Mouse (Mus musculus) megakaryocyte-erythroid progenitor cell, adult 5-6 weeks (primary cell): ENCODE data around the gene Slc2a9. TPM values are rescaled to one million over a fixed set of nuclear protein-coding genes. Genes with fewer than 3 reads are reported as not detected.
A peak's percentile ranks its signal among the peaks of the same experiment; 100 is the strongest.

Experiments
- ATAC-seq: replicated peaks from 2 replicates; pipeline ENCODE4 v1.8.0; 2016; ENCODE audit warnings: mild to moderate bottlenecking, inconsistent platforms; ENCODE audit not compliant: severe bottlenecking, poor library complexity, low FRiP score, low TSS enrichment
- total RNA-seq, 2 experiments: library from RNA; stranded (forward) in 1 of 2; stranded (reverse) in 1 of 2; fragments of 200-1000, 215-1000 nt in 1 of 2; fragments of >200 nt in 1 of 2; fragmentation: Nextera tagmentation in 1 of 2; gene quantifications; 2 replicates each; pipeline ENCODE4 v1.2.3; 2014 to 2017

Slc2a9 gene
- total RNA-seq, 2 experiments from 2014 or later, result 1.8 to 4.6 TPM

DNA sequence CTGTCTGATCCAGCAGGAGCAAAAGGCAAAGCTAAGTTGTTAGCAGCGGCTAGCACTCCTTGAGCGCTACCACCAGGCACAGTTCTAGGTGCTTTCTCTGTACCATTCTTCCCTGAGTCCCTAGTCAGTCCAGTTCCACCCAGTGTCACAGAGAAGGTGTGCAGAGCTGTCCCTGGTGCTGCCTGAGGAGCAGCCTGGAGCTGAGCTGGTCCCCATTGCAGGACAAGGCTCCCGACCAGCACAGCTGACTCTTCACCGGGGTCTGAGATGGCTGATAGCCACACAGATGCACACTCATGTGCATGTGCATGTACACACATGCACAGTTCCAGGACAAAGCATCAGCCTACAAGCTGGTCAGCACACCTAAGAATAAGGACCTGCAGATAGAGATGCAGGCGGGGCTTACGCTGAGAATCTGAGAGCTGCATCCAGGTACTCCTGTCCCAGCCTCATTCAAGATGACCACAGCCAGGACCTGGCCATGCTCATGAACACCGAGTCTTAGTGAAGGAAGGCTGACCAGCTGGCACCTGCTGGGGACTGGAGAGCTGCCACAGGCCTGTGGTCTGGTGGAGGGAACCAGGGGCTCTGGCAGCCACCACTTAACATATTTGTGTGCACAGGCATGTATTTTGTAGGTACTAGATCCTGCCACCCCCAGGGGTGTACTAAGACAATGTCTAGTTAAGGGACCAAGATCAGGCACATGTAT lies 25.1 kb downstream of the Slc2a9 start:
- peak; percentile 36; the same call in 1 of the 2 replicates for ATAC-seq

DNA sequence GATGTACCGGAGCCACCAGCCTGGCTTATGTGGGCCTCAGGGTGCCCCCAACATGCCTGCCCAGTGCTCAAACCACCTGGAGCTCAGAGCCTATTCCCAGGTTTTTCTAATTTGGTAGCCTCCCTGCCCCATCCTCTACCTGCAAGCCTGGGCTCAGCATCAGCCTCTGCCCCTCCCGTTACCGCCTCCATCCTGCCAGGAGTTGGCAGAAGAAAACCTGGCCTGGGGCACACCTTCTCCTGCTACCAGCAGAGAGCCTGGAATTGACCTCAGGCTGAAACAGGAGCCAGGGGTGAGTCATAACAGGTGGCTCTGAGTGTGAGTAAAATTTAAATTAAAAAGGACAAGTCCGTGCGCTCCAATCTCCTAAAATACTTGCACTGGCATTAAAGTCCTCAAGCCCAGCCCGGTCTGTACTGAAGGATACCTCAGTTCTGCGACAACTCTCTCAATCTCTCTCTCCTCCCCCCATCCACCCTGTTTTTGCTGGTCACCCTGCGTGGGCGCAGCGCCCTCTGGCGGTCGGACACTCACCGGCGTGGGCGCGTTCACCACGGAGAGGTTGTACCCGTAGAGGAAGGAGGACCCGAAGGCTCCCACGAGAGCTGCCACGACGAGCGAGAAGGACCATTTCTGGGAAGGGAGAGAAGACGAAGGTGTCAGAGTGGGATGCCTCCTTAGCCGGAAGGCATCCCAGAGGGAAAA lies 25.9 kb downstream of the Slc2a9 start:
- ATAC-seq, result no peak

DNA sequence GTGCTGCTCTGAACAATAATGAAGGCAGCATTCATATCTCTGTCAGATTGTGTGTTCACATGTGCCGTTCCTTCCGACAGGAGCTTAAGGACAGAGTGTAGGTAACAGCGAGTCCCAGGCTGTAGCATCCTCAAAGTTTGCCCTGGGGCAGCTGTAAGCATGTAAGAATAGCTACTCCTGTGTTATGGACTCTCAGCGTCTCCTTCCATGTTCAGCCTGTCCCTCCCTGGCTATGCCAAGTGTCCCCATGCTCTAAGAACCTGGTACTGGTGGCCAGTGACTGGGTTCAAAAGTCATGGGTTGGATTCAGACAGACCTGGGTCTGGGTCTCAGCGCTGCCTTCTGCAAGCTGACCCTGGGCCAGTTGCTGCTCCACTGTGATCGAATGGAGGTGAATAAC lies 32.1 kb downstream of the Slc2a9 start:
- no peak for ATAC-seq

DNA sequence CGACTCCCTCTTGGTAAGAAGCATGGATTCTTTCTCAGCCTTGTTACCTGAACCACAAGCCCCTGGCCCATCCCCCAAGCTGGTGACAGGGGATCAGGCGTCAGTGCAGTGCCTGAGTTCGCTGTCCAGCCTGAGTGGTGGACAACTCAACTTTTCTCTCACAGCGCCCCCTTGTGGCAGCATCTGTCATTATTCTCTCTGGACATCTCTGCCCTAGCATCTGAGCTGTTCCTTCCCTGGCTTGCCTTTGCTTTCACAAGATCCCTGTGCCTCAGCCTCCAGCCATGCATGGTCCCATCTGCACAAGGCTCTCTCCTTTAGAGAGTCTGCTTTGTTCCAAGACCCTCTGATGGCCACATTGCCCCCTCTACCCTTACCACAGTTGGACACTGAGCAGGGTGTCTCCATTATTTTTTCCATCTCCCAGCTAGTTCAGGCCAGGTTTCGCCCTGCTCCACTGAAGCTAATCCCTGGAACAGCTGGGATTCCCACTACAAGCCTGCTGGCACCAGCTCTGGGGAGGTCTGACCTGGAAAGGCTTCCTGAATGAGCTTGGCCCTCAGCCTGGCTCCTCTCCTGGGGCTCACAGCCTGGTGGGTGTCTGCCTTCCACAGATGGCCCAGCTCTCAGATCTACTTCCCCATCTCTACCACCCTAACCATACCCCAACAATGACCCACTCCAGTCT lies 32.9 kb downstream of the Slc2a9 start:
- peak; percentile 74; the same call in 1 of the 2 replicates for ATAC-seq

DNA sequence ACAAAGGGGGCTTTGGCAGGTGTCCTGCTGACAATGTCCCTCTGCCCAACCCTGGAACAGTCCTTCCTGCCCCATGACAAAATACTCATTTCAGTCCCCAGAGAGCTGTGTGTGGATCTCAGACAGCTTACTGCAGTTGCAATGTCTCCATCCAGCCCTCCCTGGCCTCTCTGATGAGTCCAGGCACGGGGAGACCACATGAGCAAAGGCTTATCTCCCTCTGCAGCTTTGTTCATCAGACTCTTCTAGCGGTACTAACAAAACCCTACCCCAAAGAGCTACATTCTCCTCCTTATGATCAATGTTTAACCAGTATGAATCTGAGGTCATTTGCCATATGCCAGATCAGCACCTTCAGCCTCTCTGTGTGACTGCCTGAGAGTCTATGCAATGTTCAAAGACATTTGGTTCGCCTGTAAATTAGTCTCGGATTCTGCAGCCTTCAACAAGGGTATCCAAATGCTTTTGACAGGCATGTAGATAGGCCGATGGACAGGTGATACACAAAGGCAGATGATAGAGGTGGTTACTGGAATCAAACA lies 36.3 kb downstream of the Slc2a9 start:
- ATAC-seq, result no peak

DNA sequence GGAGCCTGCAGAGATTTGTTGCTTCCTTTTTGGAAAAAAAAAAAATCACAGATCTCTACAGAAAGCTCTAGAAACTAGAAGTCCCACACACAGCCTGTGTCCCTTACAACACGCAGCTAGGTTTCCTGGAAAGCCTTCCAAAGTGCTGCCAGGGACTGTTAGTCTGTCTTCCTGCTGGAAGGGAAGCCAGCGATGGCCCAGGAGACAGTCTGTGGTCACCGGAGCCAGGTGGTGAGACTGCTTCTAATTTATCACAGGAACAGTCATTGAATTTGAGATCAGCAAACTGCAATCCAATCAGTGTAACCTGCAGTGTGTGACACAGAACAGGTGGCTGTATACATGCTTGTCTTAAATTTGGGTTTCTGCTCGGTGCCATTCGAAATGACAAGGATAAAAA lies 41.7 kb downstream of the Slc2a9 start:
- ATAC-seq, result no peak

DNA sequence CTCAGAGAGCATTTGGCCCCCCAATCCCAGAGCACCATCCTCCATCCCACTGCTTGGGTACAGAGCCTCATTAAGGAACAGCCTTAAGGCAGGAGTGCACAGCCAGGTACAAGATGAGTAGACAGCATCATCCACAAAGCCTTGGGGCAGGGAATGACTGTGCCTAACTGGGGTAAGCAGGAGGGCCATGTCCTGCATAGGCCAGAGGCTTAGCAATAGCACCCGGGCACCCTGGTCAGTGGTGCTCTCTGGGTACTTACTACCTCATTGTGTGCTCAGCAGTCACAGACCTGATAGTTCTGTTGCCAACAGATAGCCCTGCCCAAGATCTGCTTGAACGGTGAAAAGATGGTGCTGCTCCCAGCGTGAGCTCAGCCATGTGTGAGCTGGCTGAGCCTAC lies 52.0 kb downstream of the Slc2a9 start:
- no peak for ATAC-seq

DNA sequence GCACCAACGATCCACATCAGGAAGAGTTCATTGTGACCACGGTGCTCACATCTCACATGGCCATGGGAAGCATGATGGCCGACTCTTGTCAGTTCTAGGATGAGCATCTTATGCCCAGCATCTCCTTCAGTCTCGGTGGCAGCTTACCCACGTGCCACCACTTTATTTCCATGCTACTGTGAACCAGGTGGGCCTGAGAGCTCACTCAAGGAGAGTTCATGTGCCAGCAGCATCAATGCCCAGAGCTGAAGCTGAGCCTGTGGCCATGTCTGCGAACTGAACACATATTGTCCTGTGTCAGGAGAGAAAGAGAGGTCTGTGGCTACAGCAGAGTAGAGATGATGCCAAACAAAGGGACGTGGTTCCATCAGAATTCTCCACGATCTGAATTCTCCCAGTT lies 53.3 kb downstream of the Slc2a9 start:
- no peak for ATAC-seq

DNA sequence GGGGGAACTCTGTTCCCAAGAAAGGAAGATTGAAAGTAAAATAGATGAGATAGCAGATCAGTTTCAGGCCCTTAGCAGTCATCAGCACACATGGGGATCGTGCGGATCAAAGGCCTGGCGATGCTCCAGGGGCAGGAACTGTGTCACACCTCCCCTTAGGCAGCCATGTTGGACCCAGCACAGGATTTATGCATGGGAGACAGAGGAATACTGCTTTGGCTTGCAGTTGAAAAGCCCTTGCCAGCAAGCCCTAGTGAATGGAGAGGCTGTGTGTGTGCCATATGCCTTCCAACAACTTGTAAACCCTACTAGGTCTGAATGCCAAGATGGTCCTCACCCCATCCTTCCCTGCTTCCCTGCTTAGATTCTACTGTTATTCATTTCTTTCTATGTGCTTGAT lies 54.8 kb downstream of the Slc2a9 start:
- ATAC-seq, result no peak

DNA sequence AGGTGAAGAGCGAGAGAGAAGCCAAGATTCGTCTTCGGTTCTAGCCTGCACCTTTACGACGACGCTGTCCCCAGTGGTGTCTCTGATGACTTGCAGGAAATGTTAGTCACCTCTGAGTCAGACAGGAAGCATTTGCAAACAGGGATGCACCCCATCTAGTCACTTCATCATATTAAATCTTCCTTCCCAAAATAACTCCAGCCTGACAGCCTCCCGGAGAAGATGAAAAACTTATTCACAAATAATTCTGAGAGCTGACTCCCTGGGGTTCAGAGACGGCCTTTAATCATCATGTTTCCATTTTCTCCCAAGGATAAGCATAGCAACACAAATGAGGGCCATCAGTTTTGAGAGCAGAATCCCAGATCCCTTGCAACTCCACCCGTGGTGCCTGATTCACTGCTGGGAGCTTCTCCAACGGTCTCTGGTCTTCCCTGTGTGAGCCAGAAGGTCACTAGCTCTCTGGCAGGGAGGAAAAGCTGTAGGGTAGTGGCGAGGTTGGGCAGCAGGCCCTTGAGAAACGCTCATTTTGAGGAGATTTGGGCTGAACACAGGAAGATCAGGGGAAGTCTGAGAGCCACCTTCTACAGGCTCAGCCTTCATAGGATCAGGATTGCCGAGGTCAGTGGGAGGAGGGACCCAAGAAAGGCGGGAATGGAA lies 56.5 kb downstream of the Slc2a9 start:
- ATAC-seq, result no peak

DNA sequence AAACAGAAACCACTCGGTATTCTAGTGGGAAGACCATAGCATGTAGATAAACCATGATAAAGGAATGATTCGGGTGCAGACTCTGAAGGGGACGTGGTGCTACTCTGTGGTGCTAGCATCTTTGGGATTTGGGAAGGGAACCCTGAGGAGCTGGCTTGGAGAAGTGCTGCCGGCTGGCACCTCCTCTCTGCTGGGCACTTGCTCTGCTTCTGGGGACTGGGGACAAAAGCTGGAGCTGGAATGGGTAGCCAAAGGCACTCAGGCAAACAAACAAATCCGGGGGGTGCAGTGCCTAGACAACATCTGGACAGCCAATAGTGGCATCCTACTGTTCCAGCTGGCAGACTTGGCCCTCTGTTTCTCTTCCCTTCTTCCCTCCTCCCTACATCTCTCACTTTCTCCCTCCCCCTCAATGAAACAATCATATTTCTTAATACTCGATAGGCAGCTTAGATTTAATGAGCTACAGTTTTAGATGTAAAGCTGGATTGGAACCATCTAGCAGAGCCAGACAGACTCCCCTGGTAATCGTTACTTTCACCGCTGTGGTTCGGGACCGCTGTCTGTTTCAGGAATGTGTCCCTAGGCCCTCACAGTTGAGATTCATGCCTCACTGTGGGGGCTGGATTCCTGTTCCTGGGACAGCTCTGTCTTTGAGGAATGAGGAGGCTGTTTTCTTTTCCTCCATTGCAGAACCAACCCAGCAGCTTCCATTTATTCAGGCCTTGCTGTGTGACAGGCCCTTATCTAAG lies 61.7 kb downstream of the Slc2a9 start:
- ATAC-seq, result no peak

DNA sequence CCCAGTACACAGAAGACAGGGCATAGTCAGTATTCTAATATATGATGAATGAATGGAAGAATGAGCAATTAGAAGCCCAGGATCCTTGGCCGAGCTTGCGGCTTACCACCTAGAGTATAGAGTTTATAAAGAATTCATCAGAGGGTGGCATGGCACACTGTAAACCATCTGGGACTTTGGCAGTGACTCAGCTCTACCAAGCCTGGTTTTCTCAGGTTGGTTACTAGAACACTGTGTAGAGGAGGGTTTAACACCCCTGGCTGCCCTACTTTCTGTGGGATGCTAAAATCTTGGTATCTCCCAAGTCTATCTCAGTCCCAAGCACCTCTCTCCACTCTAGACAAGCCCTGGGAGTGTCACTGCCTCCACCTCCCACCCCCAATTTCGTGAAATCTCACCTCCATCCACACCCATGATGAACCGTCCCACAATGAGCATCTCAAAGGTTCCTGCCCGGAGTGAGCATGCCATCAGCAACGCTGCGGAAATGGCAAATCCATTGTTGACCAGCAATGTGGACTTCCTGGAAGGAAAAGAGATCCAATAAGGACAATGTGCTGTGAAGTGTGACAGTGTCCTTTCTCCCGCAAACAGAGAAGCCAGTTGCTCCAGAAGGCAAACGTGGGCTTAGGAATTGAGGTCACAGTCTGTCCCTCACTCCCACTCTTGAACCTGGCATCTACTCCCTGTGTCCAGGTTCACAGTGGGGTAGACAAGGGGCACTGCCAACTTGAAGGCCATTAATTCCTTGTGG lies 62.5 kb downstream of the Slc2a9 start:
- no peak for ATAC-seq

DNA sequence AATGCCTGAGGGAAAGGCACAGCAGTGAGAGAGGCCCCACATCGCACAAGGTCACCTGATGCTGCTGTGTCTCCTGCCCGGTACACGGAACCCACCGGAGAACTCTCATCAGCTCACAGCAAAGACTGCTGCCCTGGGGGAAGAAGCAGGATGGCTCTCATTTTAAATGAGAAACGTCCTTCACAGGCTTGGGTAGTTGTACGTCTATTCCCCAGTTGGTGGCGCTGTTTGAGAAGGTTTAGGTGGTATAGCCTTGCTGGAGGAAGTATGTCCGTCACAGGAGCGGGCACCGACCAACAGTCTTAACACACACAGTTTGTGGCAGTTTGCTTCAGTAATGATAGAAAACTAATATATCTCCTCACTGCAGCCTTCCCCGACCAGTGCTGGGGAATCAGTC lies 66.3 kb downstream of the Slc2a9 start:
- no peak for ATAC-seq

DNA sequence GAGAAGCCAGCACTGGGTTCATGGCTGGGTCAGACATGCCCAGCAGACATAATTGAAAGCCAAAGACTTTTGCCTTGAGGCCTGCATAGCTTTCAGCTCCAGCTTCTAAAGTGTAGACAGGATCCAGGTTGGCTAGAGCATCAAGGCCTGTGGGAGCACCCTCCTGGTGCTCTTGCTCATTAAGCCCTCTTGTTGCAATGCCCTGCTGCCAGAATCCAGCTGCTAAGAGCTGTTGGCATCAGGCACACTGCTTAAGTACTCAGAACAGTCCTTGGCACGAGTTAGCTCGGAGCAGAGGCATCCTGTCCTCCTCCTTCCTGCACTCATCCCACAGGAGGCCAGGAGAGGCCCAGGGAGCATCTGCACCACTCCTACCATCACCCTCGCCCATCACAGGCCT lies 68.1 kb downstream of the Slc2a9 start:
- no peak for ATAC-seq

DNA sequence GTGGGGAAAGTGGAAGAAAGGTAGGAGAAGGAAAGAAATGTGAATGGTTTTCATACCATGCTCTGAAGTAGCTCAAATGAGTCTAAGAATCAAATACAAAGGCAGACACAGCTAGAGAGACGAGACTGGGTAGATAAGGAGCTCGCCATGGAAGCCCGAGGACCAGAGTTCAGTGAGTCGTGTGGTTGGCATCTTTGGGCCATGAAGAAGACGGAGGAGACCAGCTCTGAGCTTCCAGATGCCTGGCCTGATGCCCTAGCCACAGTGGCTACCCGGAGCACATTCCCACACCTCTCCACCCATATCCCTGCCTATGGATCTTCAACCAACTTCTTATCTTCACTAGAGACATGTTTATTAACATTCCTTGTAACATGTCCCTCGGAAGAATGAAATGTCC lies 71.7 kb downstream of the Slc2a9 start:
- ATAC-seq, result no peak

DNA sequence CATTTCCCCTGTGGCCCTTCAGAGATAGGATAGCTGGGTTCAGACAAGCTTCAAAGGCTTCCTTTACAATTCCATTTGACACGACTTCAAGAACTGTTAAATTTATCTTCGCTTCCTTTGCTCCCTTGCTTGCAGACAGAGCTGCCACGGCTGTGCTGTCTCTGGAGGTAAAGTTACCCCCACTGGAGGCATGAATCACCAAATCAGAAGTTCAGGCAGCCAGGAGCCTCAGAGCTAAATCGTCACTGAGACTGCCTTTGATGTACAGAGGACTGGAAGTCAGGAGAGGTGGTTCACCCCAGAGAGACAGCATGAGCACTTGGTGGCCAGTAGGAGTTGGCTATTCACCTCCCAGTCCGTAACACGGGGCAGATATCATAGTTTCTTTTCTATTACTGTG lies 73.8 kb downstream of the Slc2a9 start:
- ATAC-seq, result no peak

DNA sequence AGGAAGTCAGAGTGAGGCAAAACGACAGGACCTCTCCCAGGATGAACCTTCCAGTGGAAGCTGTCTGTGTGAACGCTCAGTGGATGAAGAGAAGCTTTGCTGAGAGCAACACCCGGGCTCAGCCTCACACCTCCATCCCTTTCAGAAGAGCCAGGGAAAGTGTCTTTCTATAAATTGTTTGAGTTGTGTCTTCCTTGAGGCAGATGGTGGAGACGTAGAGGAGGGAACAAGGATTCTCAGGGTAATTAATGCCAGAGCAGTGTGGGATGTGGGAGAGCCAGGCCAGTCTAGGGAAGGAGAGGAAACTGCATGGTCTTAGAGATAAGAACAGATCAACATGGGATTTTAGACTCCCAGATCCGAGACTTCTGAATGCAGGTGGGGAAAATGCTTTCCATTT lies 75.2 kb downstream of the Slc2a9 start:
- ATAC-seq, result no peak

DNA sequence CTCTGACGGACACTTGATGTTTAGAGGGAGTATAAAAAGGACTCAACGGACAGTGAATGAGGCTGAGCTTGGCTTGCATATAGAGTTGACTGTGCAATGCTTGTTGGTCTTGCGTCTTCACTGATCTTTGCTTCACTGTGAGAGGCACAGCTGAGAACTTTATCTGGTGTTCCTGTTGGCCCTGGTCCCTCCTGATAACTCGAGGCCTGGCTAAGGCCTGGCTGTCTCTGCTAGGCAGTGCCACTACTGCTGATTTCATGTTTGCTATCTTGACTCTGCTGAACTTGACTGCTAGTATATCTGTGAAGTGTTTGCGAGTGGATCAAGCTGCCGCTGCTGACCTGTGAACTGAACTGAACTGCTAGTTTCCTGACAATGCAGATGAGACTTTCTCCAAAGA lies 77.4 kb downstream of the Slc2a9 start:
- ATAC-seq, result no peak

DNA sequence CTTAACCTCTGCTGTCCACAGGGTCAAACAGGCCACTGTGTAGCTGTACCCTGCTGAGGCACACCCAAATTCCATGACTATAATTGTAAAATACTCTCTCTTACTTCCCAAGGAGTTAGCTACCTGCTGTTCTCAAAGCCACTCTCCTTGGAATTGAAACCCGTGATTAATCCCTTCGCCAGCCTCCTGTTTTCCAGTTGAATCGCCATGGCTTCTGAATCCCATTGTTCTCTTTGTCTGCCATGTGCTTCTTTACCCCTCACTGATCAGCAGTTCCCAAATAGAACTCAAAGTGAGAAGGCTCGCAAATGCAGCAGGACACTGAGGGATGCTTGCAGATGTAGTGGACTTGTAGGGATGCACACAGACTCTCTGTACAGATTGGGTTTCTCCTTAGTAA lies 80.5 kb downstream of the Slc2a9 start:
- ATAC-seq, result no peak
